Mouse (Mus musculus) liver, postnatal 0 days (tissue): ENCODE measurements at regions not wholly inside any gene's neighbourhood (a gene's known extent, or its start where the extent isn't known, plus 50 kb on each side); places are given as distances from the start of the nearest gene placed in this dataset.

Experiments used
- CTCF ChIP-seq: sonication (generic); IDR thresholded peaks from 2 replicates; pipeline ENCODE4 v1.5.1; 2016; ENCODE audit warnings: antibody characterized with exemption, low read depth
- EP300 ChIP-seq: IDR thresholded peaks from 2 replicates; pipeline ENCODE4 v1.6.1; 2016; ENCODE audit warnings: antibody characterized with exemption, low read depth, mild to moderate bottlenecking

DNA sequence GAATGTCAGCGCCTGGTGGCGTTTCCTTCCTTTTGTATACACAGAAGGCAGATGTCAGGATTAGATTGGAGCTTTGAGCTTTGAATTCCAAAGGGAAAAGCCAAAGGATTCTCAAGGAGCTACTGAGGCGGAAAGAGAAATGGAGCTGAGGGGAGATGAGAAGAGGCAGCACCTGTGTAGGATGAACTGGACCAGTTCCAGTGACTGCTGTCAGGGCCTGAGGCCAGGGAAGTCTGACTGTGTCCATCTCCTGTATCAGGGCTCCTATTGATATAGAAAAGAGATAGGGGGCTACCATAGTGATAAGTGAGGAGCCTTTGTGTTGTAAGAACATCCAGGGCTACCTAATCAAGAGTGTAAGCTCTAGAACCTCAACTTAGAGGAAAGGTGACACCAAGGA, 79.5 kb downstream of the 1700129C05Rik start:
- TF ChIP-seq CTCF (no peak), EP300 (no peak)
